Mouse (Mus musculus) heart, postnatal 0 days (tissue): ENCODE results near the gene Stk11. TPM values are rescaled to one million over a fixed set of nuclear protein-coding genes. Genes with fewer than 3 reads are reported as not detected.

Experiments
- ATAC-seq: fragments of 200-750 bp; cut with Nextera tagmentation; 2 replicates; pipeline ENCODE4 v1.8.0; 2017; ENCODE audit warnings: low read depth, moderate number of reproducible peaks, moderate library complexity; ENCODE audit not compliant: insufficient read depth
- DNase-seq: peaks from one replicate; pipeline ENCODE4 v3.0.0-alpha.2; 2016; ENCODE audit warnings: low spot score
- H3K27ac ChIP-seq: fragments of 300-500 bp; sonication (generic); 2 replicates; pipeline ENCODE4 v1.5.1; 2014; ENCODE audit warnings: low read depth, mild to moderate bottlenecking
- H3K27me3 ChIP-seq: fragments of 300-500 bp; sonication (generic); 2 replicates; pipeline ENCODE4 v1.6.1; 2014; ENCODE audit warnings: low read length, mixed read lengths; ENCODE audit not compliant: control insufficient read depth, insufficient read depth
- H3K36me3 ChIP-seq: fragments of 300-500 bp; sonication (generic); replicated peaks from 2 replicates; pipeline ENCODE4 v1.6.1; 2014; ENCODE audit warnings: low read length, mixed read lengths; ENCODE audit not compliant: control insufficient read depth, insufficient read depth
- H3K4me1 ChIP-seq: fragments of 300-500 bp; sonication (generic); 2 replicates; pipeline ENCODE4 v1.6.1; 2014; ENCODE audit warnings: antibody characterized with exemption; ENCODE audit not compliant: control insufficient read depth, insufficient read depth
- H3K4me2 ChIP-seq: fragments of 300-500 bp; sonication (generic); 2 replicates; pipeline ENCODE4 v1.6.1; 2014; ENCODE audit warnings: low read depth, mild to moderate bottlenecking, low read length, moderate library complexity
- H3K4me3 ChIP-seq: fragments of 300-500 bp; sonication (generic); 2 replicates; pipeline ENCODE4 v1.5.1; 2014; ENCODE audit warnings: low read depth, low read length
- H3K9ac ChIP-seq: fragments of 300-500 bp; sonication (generic); replicated peaks from 2 replicates; pipeline ENCODE4 v1.6.1; 2014; ENCODE audit warnings: low read depth, low read length, mixed read lengths
- H3K9me3 ChIP-seq: fragments of 300-500 bp; sonication (generic); replicated peaks from 2 replicates; pipeline ENCODE4 v1.6.1; 2016; ENCODE audit warnings: low read length; ENCODE audit not compliant: control insufficient read depth
- CTCF ChIP-seq: IDR thresholded peaks from 2 replicates; pipeline ENCODE4 v1.5.1; 2016; ENCODE audit warnings: antibody characterized with exemption, control low read depth, low read depth
- EP300 ChIP-seq: IDR thresholded peaks from 2 replicates; pipeline ENCODE4 v1.6.1; 2016; ENCODE audit warnings: antibody characterized with exemption, low read depth
- WGBS: fragments of 180-500 bp; shearing (Covaris S2); extraction: QIAGEN DNeasy Blood & Tissue Kit; methylation state at CpG from one replicate; pipeline ENCODE4 v1.1.7; 2014; 5-methylcytosine and 5-hydroxymethylcytosine counted together
- polyA plus RNA-seq: library from polyadenylated mRNA; unstranded; fragments of >200 nt; fragmentation: Nextera tagmentation; extraction: Ambion mirVana; gene quantifications from 2 replicates; pipeline ENCODE4 v1.2.1, GENCODE M21; 2015
- total RNA-seq: library from RNA; depleted of rRNA; stranded (reverse); fragments of >200 nt; gene quantifications from 2 replicates; pipeline ENCODE4 v1.2.3, GENCODE M21; 2014; ENCODE audit warnings: low replicate concordance

The Stk11 gene
- total and polyA plus RNA-seq, 2 experiments from 2014 or later, result 10.8 to 40.3 TPM

DNA sequence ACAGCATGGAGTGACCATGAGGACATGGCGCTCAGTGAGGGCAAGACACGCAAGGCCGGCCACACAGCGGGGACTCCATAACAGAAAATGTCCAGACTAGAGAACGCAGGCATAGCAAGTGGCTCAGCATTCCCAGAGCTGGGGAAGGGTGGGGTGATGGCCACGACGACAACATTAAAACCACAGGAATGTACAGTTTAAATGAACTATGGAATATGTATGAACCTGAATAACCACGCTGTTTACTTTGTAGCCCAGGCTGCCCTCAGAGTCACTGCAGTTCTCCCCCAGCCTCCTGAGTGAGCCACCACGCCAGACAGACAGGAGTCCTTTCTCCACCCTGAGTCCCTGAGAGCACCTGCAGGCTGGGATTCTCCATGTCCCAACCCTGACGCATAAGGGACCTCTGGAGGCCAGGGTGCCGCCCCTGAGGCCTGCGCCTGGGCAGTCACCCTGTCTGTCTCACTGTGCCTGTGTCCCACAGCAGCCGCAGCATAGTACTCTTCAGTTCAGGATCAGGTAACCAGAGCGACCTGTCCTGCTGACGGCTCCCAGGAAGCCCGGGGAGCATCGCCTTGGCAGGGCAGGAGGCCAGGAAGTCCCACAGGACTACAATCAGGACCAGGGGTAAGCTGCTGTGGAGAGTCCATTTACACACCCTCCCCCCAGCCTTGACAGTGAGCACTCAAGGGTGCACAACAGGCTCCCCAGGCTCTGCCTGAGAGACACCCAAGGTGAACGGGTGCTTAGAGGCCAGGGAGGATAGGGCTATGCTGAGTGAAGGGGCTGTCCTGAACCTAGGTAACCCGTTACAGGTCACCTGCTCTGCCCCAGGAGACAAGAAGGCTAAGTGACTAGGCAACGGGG lies 42.7 kb upstream of the Stk11 start:
- H3K9ac ChIP-seq, result no peak overlapping the region

DNA sequence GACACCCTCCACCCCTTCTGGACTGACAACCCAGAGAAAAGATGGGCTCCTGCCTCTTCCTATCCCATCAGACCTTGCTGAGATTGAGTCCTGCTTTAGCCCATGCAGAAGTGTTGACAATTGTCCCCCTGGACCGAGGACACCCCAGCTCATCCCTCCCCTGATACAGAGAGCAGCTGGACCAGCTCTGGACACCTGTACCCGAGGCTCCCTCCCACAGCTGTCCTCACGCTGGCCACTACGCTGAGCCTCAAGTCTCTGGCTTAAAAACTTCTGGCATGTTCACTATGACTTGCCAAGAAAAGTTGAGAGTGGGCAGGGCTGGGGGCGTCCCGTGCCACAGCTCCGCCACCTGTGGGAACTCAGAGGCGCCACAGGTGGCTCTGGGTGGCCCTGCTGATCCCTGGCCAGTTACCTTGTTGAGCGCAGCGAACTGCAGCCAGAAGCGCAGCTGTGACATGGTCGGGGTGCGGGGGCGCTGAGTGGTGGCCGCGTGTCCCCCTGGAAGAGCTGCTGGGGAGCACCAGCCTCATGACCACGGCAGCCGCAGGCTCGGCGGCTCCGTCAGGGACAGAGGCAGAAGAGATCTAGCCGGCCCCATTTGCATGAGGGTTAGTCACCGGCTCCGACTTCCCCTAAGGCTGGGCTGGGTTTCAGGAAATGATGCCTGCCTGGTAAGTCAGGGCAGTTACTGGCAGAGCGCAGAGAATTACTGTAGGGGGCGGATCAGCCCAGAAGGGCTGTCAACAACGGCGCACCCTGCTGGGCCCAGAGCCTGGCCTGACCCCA lies 40.6 kb upstream of the Stk11 start:
- 19% methylated on average over 28 of the region's 28 CpGs for WGBS
- peak overlapping the region; percentile 59 for H3K27ac ChIP-seq
- peak; percentile 57 for ATAC-seq
- peak overlapping the region; percentile 56 for H3K4me2 ChIP-seq
- no peaks in the 10 kb centered on the region for H3K9me3 ChIP-seq
- peaks cover 9% of the 10 kb centered on the region for H3K36me3 ChIP-seq
- peak; percentile 33; the same call in 1 of the 2 replicates for TF ChIP-seq CTCF
- no peak; the same call in 1 of the 2 replicates for TF ChIP-seq EP300
- H3K9ac ChIP-seq, result peak overlapping the region; percentile 36
- H3K4me3 ChIP-seq, result peak overlapping the region; percentile 32
- DNase-seq, result peak; percentile 78
- H3K27me3 ChIP-seq, result no peaks in the 10 kb centered on the region
- peaks cover 29% of the 10 kb centered on the region for H3K4me1 ChIP-seq

More for the DNA sequence above, 42.7 kb upstream of the Stk11 start:
- Histone ChIP-seq H3K4me1 (peaks cover 29% of the 10 kb centered on the region), H3K4me2 (no peak overlapping the region), H3K9me3 (no peaks in the 10 kb centered on the region), H3K27me3 (no peaks in the 10 kb centered on the region), H3K27ac (0 out of 2 replicates have a peak overlapping the region, but pooled peaks have one; percentile 2), H3K36me3 (peaks cover 3% of the 10 kb centered on the region; the same call in 1 of the 2 replicates), H3K4me3 (no peak overlapping the region)
- DNase-seq, result no peak
- ATAC-seq, result no peak
- 77% methylated on average over 20 of the region's 20 CpGs for WGBS
- TF ChIP-seq EP300 (no peak), CTCF (no peak)

DNA sequence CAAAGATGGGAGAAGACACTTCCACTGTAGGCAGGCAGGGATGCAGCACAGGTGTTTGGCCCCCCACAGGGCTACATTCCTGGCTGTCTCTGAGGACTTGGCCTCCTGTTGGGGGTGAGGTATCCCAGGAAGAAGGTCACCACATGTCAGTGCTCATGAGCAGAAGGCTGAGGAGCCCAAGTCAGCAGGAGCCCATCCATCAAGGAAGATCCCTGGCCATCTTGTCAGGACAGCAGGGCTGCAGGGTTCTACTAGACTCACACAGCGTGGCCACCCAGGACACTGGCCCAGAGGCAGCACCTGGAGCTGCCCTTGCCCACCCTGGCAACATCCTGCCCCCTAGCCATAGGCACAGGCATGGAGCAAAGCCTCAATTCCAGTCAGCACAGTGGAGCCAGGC lies 39.7 kb upstream of the Stk11 start:
- TF ChIP-seq EP300, result no peak
- TF ChIP-seq CTCF, result no peak
- ATAC-seq, result no peak
- H3K9me3 ChIP-seq, result no peaks in the 10 kb centered on the region
- H3K4me3 ChIP-seq, result no peak overlapping the region
- peaks cover 14% of the 10 kb centered on the region for H3K36me3 ChIP-seq
- H3K9ac ChIP-seq, result no peak overlapping the region
- no peak for DNase-seq
- no peak overlapping the region for H3K4me2 ChIP-seq
- peaks cover 24% of the 10 kb centered on the region for H3K4me1 ChIP-seq
- 94% methylated on average over 1 of the region's 1 CpGs for WGBS
- H3K27ac ChIP-seq, result peak overlapping the region; percentile 24; the same call in 1 of the 2 replicates
- no peaks in the 10 kb centered on the region for H3K27me3 ChIP-seq

DNA sequence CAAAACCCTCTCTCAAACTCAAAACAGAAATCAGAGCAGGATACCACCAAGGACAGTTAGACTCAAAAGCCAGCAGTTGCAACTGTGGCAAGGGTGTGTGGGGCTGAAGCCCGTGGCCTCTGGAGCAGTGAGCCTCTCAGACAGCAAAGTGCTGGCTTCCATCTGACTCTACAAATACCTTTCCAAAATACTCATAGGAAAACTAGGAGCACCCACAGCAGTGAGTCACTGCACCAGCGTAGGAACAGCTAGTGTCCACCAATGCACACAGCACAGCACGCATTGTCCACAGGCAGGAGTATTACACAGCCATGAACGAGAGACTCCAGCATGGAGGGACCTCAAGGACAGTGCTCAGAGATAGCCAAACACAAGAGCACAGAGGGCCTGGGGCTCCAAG lies 39.2 kb upstream of the Stk11 start:
- H3K4me2 ChIP-seq, result no peak overlapping the region
- no peak overlapping the region for H3K27ac ChIP-seq
- H3K4me1 ChIP-seq, result peaks cover 20% of the 10 kb centered on the region
- H3K27me3 ChIP-seq, result no peaks in the 10 kb centered on the region
- H3K4me3 ChIP-seq, result no peak overlapping the region
- peaks cover 19% of the 10 kb centered on the region for H3K36me3 ChIP-seq
- ATAC-seq (no peak), DNase-seq (no peak)
- WGBS, result 92% methylated on average over 4 of the region's 4 CpGs
- no peak for TF ChIP-seq CTCF
- TF ChIP-seq EP300, result no peak
- H3K9ac ChIP-seq, result no peak overlapping the region
- no peaks in the 10 kb centered on the region for H3K9me3 ChIP-seq

DNA sequence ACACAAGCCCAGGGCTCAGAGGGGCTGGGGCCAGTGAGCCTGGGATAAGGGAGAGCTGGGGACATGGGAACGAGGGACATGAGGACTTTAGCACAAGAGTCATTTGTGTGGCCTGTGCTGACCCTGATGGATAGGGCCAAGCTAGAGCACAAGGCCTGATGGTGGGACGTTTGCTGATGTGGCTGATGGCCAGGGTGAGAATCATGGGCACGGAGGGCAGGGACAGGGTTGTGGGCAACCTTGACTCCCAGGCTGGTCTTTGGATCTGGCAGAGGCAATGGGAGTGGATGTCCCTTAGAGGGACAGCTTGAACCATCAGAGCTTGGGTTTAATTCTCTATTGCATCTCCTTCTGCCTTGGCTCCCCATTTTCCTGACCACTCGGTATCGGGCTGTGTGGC lies 38.3 kb upstream of the Stk11 start:
- Histone ChIP-seq H3K4me1 (peaks cover 12% of the 10 kb centered on the region), H3K27me3 (no peaks in the 10 kb centered on the region), H3K27ac (no peak overlapping the region), H3K36me3 (peaks cover 28% of the 10 kb centered on the region), H3K4me2 (no peak overlapping the region), H3K9me3 (no peaks in the 10 kb centered on the region), H3K9ac (no peak overlapping the region), H3K4me3 (no peak overlapping the region)
- no peak for DNase-seq
- WGBS, result 90% methylated on average over 5 of the region's 5 CpGs
- TF ChIP-seq CTCF (no peak), EP300 (no peak)
- no peak for ATAC-seq
